Mouse (Mus musculus) mouse trophoblast stem cell (cell line): ENCODE data around the gene Nrk.

Source experiments
- in situ Hi-C, 2 experiments: fragments of 300-500 bp; cut with MseI, MboI; formaldehyde crosslinking; loops; 2 replicates in 1 of 2; 3 replicates in 1 of 2; pipeline ENCODE4 v1.15.1; 2025

Nrk gene

DNA sequence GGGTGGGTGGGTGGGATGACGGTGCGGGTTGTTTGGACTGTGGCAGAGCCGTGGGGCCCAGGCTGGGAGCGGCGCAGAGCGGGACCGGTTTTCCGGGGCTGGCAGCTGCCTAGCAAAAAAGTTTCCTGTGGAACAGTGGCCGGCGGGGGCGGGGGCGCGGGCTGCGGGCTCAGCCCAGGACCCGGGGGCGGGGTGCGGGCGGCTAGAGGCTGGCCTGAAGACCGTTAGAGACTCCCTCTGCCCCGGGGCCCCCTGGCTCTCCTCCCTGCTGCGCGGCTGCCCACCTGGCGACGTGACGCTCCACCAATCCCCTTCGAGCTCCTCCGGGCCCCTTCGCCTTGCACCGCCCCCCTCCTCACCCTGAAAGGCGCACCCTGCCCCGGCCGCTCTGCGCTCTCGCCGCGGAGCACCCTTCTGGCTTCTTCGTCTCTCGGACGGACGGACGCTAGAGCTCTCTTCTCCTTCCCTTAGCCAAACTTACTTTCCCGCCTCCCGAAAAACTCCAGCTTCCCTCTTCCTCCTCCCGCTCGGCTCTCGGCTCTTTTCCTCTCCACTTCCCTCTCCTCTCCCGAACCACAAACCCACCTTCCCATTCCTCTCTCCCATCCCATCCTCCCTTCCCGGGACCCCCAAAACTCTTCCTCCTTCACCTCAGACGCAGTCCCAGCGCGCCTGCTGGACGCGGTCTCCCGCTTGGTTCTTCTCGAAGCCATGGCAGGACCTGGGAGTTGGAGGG lies at the start of gene Nrk:
Gene Nrk, plus strand, starts transcription at position 390 of the 736 bp plus-strand sequence.
- in situ Hi-C loops, result loop anchor here in 1 of 2 experiments (25.0 kb wide), 1 partner anchor 277 kb away; no protein-coding TSS in a partner anchor

DNA sequence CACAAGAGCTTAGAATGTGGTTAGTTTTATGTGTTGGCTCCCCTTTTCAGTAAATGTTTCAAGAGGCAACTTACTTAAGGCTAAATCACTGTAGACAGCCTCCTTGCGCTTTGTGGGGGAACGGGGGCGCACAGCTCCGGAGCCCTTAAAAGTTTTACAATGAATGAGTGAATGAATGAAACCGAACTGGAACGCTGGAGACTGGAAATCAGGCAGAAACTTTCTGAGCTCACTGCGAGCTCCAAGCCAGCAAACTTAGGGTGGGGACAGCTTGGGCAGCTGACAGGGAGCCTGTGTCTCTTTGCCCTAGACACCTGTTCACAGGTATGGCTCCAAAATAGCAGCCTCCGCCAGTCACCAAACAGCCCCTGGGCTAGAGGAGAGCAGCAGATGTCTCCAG lies 864 bp upstream of the Nrk start:
- in situ Hi-C loops, result loop anchor here in 1 of 2 experiments (25.0 kb wide), 1 partner anchor 276 kb away; no protein-coding TSS in a partner anchor

DNA sequence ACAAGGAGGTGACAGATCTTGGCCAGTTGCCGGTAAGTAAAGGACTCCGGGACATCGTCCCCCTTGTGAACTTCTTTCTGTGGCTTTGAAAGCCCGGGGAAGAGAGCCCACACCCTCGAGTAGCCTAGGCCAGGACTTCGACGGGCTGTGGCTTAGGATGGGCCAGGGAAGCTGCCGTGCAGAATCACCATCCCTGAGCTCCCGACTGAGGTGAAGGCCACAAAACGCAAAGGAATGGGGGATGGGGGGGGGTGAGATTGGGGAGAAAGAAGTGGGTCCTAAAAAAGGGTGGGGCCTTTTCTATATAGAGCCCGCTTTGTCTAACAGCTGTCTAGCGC lies 516 bp downstream of the Nrk start:
- in situ Hi-C loops, result loop anchor here in 1 of 2 experiments (25.0 kb wide), 1 partner anchor 277 kb away; no protein-coding TSS in a partner anchor

DNA sequence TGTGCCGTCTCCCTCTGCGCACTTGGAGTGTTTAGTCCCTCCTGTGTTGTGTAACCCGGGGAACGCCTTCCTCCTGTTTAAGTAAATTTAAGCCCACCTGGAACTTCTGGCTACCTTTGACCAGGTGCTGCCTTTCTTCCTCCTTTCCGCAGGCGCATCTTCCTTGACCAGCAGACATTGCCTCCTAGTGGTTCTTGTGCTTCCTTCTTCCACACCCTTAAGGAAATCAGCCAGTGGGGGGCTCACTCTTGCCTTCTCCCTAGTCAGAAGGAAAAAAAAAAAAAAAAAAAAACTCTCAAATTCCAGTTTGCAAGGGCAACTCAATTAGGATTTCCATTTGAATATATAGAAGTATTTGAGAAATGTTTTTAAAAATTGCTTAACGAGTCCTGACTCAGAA lies 4.8 kb downstream of the Nrk start:
- in situ Hi-C loops, result loop anchor here in 1 of 2 experiments (25.0 kb wide), 1 partner anchor 282 kb away; no protein-coding TSS in a partner anchor

DNA sequence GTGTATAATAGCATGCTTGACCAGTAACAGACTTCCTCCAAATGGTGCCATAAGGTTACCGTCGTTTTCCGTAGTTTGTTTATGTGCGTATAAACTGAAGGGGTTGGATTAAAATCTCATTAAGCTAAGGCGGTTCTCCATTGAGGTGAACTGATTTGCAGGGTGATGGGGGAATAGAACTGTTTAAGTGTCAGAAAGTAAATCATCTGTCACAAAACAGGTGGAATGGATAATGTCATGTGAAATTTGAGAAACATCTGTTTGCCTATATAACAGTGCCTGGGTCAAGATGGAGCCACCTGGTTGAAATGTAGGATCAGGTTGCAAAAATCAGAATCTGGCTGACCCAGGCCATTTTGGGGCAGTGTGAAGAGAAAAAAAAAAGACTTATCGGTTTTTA lies 29.7 kb downstream of the Nrk start:
- in situ Hi-C loops, result no loop called here

DNA sequence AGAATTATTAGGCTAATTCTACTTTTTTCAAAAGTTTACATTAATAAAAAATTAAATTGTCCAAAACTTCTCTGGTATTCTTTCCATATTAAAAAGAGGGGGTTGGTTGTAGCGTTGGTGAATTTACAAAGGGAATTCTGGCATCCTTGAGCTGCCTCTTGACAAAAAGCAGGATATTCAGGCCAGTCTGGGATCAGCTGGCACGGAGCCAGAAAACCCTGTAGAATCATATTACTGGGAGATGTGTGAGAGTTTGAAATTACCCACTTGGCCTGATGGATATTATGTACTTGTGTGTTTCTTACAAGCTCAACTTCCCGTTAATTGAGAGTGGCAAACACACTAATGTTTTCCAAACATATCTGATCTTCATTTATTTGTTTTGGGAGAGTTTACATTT lies 46.5 kb downstream of the Nrk start:
- in situ Hi-C loops, result no loop called here

DNA sequence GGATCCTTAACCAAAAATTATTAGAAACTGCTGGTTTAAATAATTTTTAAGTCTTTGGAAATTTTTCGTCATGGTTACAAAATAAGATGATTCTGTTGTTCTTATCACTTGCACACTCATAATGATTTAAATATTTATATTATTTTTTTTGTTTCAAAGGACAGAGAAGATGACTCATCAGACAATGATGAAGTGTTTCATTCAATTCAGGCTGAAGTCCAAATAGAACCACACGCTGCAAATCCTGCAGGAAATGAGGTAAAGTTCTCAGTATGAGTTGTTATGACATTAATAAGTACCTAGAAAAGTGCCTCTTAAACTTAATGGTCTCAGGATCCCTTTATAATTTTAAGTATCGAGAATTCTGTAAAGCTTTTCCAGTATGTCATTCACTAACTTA lies 64.3 kb downstream of the Nrk start:
- in situ Hi-C loops, result no loop called here

DNA sequence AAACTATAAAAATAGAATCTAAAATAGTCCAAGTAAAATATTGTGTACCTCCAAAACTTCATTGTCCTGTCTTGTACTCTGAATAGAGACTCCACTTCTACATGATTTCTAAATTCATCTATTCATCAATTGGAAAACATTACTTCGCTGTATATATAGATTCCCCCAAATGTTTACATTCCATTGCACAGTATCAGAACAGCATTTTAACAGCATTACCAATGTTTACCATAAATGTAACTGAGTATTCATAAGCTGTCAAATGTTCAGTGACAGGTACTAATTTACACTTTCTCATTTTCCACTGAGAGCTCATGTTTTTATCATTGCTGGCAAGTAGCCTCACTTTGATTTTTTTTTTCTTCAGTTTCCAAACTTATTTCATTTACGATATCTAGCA lies 65.0 kb downstream of the Nrk start:
- in situ Hi-C loops, result no loop called here

DNA sequence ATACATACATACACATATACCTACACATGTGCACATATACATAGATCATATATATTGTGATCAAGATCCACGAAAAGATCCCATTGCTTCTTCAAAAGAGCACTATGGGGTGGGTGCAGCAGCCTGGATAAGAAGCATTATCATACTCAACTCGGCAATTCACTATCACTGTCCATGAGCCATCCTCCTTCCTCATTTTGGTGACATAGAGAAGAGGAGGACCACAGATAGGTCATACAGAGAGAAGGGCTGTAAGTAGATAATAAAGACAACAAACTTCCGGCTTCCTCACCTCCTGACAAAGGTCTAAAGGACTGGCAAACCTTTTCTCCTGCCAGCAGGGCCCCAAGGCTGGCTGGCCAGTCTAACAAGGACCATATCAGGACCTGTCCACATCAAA lies 100.3 kb downstream of the Nrk start:
- in situ Hi-C loops, result no loop called here

DNA sequence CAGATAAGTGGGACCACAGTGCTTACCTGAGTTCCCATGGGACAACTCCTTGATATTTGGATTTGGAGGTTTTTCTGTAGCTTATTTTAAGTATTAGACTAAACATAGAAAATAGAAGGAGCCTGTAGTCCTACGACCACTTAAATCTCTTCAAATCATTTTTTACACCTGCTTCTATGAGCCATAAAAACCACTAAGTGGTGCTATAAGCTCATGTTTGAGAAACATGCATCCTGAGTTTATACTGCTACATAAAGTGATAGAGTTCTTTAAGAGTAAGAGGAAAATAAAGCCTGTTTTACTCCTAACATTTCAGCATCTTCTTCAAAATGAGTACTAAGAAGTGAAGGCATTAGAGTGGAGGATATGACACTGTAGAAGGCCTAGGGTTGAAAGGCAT lies 102.3 kb downstream of the Nrk start:
- in situ Hi-C loops, result loop anchor here (5.0 kb wide), 1 partner anchor 1874 kb away; no protein-coding TSS in a partner anchor

DNA sequence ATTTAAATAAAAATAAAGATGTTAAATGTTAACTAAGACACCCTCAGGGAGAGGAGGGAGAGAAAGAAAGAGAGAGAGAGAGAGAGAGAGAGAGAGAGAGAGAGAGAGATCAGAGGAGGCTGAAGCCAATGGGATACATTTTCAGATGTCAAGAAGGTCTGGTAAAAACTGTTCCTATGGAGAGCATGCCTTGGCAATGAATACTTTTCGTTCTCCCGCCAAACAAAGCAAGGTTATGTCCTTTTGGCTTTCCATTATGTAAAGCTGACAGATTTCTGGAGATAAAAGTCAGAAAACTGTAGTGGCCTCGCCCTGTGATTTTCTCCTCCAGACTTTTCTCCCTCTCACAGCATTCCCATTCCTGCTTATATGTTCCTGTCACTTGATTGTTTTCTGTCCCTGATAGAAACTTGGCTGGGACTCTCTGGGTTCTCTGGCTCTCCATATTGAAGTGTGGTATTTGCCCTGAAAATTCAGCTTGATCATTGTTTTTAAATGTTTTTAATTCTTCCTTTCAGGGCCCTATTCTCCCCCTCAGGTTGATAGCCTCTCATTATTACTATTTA lies 112.4 kb downstream of the Nrk start:
- in situ Hi-C loops, result no loop called here

DNA sequence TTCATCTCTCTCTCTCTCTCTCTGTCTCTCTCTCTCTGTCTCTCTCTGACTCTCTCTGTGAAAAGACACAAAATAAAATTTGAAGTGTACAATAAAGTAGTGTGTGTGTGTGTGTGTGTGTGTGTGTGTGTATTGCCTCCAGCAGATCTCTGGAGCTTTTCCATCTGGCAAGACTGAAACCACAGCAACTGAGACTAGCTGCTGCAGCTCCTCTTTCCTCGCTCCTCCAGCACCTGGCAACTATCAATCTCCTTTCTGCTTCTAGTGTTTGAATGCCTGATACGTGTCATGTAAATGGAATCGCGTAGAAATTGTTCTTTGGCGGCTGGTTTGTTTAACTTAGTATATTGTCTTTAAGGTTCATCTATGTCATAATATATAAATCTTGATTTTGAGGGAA lies 113.1 kb downstream of the Nrk start:
- in situ Hi-C loops, result no loop called here

DNA sequence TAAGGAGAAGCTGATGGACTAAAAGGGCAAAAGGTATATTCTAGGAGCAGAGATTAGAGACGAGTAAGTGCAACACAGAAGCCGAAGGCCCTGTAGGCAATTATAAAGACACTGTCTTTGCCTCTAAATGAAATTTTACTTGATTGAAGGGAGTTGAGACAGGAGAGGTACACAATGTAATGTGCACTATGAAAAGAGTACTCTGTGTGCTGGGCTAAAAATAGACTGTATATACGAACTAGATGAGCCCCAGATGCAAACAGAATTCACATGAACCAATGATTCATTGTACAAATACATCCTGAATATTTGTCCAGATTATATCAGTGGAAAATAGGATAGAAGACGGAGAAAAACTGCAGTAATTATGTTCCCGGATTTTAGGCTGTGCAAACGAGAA lies 113.7 kb downstream of the Nrk start:
- in situ Hi-C loops, result no loop called here

DNA sequence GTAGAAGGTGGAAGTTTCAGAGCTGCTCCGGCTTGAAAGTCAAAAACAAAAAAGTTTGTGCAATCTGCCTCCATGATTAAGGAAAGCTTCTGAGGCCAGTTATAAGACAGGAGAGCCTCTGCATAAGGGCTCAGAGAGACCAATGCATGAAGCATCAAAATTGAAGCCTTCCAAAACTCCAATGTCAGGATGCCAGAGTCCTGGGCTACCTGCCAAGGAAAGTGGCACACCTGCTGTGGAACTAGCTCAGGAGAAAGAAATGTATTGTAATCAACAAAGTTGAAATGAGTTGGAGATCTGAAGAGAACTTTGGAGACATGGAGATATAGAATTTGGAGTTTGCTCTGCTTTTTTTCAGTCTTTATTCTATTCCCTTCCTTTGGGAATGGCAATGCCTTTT lies 123.4 kb downstream of the Nrk start:
- in situ Hi-C loops, result no loop called here

DNA sequence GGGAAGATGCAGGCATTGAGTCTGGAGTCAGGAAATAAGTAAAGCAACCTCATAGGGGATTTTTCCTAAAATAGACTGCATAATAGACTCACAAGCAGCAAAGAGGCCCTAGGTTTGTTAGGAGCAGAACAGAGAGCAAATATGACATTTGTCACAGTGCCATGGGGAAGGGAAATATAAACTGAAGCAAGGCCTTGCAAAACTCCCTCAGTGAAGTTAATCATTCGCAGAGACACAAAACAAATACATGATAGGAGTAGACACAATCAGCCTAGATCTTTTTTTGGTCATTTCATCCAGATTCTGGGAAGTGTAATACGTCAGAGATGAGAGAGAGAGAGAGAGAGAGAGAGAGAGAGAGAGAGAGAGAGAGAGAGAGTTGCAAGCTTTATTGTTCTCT lies 125.1 kb downstream of the Nrk start:
- in situ Hi-C loops, result no loop called here

DNA sequence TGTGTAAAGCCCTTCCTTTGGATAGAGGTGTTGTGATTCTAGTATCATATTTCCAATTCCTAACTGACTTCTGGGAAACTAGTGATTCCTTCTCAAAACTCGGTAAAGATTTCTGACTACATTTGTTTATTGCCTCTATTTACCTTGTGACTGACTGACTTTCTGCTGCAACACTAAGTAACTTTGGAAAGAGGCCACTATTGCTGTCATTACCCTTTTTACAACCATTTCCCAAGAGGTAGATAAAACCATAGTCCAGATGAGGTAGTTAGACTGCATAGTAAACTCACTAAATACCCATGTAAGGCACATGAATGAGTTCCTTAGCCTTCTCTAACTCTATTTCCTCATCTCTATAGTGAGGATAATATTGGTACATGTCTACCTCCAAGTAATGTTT lies 126.9 kb downstream of the Nrk start:
- in situ Hi-C loops, result no loop called here

DNA sequence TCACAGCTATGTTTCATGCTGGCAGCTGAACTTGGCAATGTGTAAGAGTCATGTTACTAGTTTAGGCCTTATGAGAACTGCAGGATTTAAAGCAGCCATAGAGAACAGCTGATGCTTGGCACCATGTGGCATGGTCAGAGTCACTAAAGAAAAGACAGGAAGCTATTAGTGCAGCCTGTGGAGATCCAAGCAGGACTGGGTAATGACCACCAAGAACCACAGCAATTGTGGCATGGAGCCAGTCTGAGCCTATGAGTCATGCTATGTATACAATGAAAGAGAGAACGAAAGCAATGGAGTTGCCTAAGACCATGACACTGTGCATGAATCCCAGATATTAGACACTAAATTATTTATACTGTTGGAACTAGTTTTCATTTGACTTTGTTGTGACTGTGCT lies 137.7 kb downstream of the Nrk start:
- in situ Hi-C loops, result no loop called here

DNA sequence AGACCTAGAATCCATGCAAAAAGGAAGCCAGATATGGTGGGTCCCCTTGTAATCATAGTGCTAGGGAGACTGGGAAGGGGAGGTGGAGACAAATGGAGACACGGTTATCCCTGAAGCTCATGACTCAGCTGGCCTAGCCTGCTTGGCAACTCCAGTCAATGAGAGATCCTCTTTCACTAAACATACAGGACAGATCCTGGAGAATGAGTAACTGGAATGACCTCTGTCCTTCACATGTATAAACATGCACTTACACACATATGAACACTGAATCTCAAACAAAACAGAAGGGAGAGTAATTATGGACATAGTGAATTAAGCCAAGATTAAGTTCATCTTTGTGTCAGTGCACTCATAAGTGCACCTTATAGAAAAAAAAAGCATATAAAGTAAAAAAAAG lies 138.9 kb downstream of the Nrk start:
- in situ Hi-C loops, result no loop called here
